Mouse (Mus musculus): Measurements from ENCODE around the gene Sac3d1. TPM values are rescaled to one million over a fixed set of nuclear protein-coding genes. Genes with fewer than 3 reads are reported as not detected.

The Sac3d1 gene
- polyA plus RNA-seq, 1 experiment from 2014 or later, result 64.6 TPM

DNA sequence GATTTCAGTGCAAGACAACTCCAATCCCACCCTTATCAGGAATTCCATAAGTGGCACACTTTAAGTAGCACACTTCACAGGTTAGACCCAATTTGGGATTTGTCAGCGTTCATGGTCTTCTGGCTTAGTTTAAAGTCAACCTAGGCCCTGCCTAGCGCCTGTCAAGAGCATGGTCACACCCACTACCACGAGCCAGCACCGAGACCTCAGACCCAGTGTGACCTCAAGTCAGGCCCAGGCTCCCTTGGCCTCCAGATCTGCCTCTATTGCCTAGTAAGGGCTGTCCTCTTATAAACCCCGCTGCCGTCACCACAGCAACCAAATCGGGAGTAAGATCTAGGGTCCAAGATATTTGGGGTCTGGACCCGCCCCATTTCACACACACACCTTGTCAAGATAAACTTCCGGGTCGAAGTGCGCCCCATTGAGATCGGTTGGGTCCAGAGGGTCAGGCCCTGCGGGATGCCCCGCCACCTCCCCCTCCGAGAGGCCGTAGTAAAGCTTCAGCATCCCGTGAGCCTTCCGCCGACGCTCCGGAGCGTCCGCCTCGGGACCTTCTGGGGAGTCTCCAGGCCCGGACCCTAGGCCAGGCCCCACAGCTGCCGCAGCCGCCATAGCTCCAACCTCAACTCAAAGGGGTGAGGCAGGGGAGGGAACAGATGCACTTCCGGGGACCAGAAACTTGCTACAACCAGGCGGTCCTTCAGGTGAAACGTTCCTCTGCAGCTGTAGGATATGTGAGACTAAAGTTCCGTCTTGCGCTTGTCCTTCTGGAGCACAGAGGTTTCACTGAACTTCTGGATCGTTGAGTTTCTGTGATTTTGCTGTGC lies 41.7 kb downstream of the Sac3d1 start, which contains the start of gene Vps51:
Gene Vps51, minus strand, starts transcription at position 668 of the 830 bp plus-strand sequence.
- Histone ChIP-seq H3K27ac (peak within 1 kb of the TSS; percentile 94), H3K36me3 (replicated peaks) (peaks cover 50% of the 10 kb centered on the region), H3K4me1 (peaks cover 18% of the 10 kb centered on the region), H3K9me3 (no peaks in the 10 kb centered on the region), H3K27me3 (ENCODE audit: poor library complexity, severe bottlenecking) (no peaks in the 10 kb centered on the region), H3K4me3 (peak within 1 kb of the TSS; percentile 76)
- 2% methylated on average over 33 of the region's 33 CpGs for WGBS
- peak; percentile 83 for DNase-seq (ENCODE audit: extremely low spot score, low spot score)

DNA sequence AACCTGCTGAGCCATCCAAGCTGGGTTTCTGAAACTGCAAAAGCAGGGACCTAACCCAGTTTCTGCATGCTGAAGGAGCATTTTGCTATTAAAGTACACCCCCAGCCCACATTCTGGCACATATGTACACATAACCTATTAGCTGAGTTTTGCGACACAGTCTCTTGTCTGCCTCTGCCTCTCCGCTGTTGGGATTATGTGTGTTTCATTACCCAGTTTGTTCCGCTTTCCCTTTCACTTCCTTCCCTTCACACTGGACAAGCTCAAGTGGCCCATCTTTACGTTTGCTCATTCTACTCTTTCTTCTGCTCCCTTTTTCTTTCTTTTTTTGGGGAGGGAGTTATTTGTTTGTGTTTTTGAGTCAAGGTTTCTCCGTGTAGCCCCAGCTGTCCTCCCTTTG lies 44.6 kb downstream of the Sac3d1 start:
- peaks cover 57% of the 10 kb centered on the region for H3K36me3 ChIP-seq (replicated peaks)
- WGBS, result 86% methylated on average over 5 of the region's 5 CpGs
- no peak overlapping the region for H3K4me3 ChIP-seq
- H3K9me3 ChIP-seq, result no peaks in the 10 kb centered on the region
- 0 out of 2 replicates have a peak, but pooled peaks cover 1% of the 10 kb centered on the region for H3K27me3 ChIP-seq (ENCODE audit: poor library complexity, severe bottlenecking)
- peaks cover 20% of the 10 kb centered on the region for H3K4me1 ChIP-seq
- no peak overlapping the region for H3K27ac ChIP-seq
- DNase-seq (ENCODE audit: extremely low spot score, low spot score), result no peak

DNA sequence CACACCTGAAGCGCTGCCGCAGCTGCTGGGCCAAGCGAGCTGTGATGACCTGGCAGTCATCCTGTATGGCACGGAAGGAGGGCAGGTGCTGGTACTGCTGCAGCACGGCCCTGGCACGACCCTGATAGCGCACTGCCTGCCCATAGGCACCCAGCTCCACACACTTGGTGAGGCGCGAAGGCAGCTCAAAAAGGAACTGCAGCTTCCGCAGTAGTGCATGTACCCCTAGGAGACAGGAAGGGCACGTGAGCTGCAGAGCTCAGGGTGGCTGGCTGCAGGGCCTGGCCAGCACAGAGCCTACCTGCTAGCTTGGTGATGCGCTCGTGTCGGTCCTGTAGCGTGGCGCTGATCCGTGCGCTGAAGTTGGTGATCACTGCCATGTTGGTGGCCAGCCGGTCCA lies 47.2 kb downstream of the Sac3d1 start:
- Histone ChIP-seq H3K4me3 (no peak overlapping the region), H3K27me3 (ENCODE audit: poor library complexity, severe bottlenecking) (0 out of 2 replicates have a peak, but pooled peaks cover 3% of the 10 kb centered on the region), H3K9me3 (no peaks in the 10 kb centered on the region), H3K4me1 (peaks cover 32% of the 10 kb centered on the region), H3K27ac (no peak overlapping the region), H3K36me3 (replicated peaks) (peaks cover 63% of the 10 kb centered on the region)
- 93% methylated on average over 19 of the region's 19 CpGs for WGBS
- DNase-seq (ENCODE audit: extremely low spot score, low spot score), result no peak

DNA sequence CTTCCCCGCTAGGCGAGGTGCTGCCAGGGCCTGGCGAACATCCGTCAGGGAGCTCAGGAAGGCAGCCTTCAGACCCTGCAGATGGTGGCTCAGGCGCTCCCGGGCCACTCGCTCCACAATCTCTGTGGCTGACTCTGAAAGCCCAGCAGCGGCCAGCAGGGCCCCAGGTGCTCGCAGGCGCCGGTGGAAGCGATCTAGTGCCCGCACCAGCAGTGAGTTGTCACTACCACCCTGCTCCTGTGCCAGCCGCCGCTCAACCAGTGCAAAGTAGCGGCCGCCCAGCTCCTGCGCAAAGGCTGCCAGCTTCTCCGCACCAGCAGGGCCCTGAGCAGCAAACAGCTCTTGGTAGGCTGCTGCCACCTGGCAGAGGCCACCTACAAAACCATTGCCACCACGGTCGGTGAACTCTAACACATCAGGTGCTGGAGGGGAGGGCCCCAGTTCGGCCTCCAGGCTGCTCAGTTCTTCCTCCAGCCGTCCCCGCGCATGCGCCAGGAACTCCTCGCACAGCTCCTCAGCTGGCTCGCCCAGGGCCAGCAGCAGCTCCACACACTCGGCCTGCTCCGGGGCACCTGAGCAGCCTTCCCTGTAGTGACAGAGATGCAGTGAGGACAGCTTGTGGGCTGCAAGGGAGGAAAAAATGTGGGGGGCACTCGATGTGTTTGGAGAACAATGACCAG lies 47.7 kb downstream of the Sac3d1 start:
- DNase-seq (ENCODE audit: extremely low spot score, low spot score), result no peak
- Histone ChIP-seq H3K9me3 (no peaks in the 10 kb centered on the region), H3K27ac (no peak overlapping the region), H3K4me1 (peaks cover 32% of the 10 kb centered on the region), H3K36me3 (replicated peaks) (peaks cover 63% of the 10 kb centered on the region), H3K27me3 (ENCODE audit: poor library complexity, severe bottlenecking) (0 out of 2 replicates have a peak, but pooled peaks cover 3% of the 10 kb centered on the region), H3K4me3 (peak overlapping the region; percentile 5; the same call in 1 of the 2 replicates)
- WGBS, result 96% methylated on average over 31 of the region's 31 CpGs

DNA sequence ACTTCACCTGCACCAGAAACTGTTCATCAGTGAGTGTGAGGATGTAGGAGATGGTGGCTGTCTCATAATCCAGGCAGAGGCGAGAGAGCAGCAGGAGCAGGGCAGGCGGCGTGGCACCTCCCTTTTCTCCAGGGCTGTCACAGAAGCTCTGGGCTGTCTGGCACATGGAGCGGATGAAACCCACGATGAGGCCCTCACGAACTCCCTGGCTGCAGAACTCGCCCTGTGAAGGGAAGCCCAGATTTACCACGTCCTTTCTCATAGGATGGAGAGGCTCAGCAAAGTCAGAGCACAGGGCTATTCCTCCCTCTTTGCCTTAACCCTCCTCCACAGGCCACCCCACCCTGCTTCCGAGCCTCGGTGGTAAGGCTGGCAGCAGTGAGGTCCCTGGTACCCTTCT lies 48.6 kb downstream of the Sac3d1 start:
- no peak overlapping the region for H3K27ac ChIP-seq
- DNase-seq (ENCODE audit: extremely low spot score, low spot score), result no peak
- no peaks in the 10 kb centered on the region for H3K9me3 ChIP-seq
- no peak overlapping the region for H3K4me3 ChIP-seq
- WGBS, result 92% methylated on average over 10 of the region's 10 CpGs
- H3K4me1 ChIP-seq, result peaks cover 34% of the 10 kb centered on the region
- peaks cover 56% of the 10 kb centered on the region for H3K36me3 ChIP-seq (replicated peaks)
- 0 out of 2 replicates have a peak, but pooled peaks cover 3% of the 10 kb centered on the region for H3K27me3 ChIP-seq (ENCODE audit: poor library complexity, severe bottlenecking)

DNA sequence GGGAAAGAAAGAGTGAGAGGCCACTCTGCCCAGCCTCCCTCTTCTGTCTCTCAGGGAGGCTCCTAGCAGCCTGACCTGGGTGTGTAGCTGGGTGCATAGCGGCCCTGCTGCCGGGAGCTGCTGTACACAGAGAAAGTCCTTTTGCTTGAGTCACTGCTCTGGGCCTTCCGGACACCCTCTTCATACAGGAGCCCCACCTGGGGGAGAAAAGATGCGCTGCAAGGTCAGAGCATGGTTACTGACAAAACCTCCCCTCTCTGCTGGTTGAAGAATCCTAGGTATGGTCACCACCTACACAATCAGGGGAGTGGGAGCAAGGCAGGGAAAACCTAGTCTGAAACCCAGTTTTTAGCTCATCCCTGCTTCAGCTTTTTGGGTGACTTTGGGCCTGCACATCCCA lies 49.5 kb downstream of the Sac3d1 start:
- no peak for DNase-seq (ENCODE audit: extremely low spot score, low spot score)
- peak overlapping the region; percentile 12; the same call in 1 of the 2 replicates for H3K4me3 ChIP-seq

DNA sequence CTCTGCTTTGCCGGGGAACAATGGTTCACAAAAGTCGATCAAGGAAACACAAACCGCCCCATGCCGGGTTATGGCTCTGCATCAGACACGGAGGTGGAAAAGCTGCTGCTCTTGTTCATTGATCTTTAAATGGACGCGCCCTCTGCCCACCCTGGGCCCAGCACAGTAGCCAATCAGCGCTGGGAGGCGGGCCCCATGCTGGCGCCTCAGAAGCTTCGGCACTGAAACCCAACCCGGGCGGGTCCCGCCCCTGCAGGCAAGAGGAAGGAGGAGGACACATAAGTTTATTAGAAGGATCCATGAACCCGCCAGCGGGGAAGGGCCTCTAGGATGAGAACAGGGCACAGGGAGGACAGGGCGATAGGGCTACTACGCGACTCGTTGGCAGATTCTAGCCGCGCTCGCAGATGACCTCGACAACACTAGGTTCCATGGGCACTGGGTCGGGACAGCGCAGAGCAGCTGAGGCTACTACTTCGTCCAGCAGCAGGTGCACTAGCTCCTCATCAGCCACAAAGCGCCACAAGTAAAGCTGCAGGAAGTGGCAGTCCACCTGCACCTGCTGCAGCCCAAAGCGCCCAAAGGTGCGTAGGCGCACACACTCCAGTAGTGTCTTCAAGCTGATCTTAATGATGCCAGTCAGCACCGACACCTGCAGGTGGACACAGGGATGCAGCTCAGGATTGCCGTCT lies 50.6 kb downstream of the Sac3d1 start, which contains the start of gene Tm7sf2:
Gene Tm7sf2, minus strand, starts transcription at position 650 of the 692 bp plus-strand sequence.
- Histone ChIP-seq H3K27me3 (ENCODE audit: poor library complexity, severe bottlenecking) (0 out of 2 replicates have a peak, but pooled peaks cover 3% of the 10 kb centered on the region), H3K27ac (peak within 1 kb of the TSS; percentile 89), H3K9me3 (no peaks in the 10 kb centered on the region), H3K4me1 (peaks cover 38% of the 10 kb centered on the region), H3K36me3 (replicated peaks) (peaks cover 53% of the 10 kb centered on the region), H3K4me3 (peak within 1 kb of the TSS; percentile 70)
- WGBS, result 8% methylated on average over 33 of the region's 33 CpGs
- DNase-seq (ENCODE audit: extremely low spot score, low spot score), result peak; percentile 92

More for the DNA sequence above, 49.5 kb downstream of the Sac3d1 start:
- Histone ChIP-seq H3K9me3 (no peaks in the 10 kb centered on the region), H3K27me3 (ENCODE audit: poor library complexity, severe bottlenecking) (0 out of 2 replicates have a peak, but pooled peaks cover 3% of the 10 kb centered on the region), H3K27ac (0 out of 2 replicates have a peak overlapping the region, but pooled peaks have one; percentile 30), H3K4me1 (peaks cover 34% of the 10 kb centered on the region), H3K36me3 (replicated peaks) (peaks cover 52% of the 10 kb centered on the region)
- WGBS, result 79% methylated on average over 4 of the region's 4 CpGs

DNA sequence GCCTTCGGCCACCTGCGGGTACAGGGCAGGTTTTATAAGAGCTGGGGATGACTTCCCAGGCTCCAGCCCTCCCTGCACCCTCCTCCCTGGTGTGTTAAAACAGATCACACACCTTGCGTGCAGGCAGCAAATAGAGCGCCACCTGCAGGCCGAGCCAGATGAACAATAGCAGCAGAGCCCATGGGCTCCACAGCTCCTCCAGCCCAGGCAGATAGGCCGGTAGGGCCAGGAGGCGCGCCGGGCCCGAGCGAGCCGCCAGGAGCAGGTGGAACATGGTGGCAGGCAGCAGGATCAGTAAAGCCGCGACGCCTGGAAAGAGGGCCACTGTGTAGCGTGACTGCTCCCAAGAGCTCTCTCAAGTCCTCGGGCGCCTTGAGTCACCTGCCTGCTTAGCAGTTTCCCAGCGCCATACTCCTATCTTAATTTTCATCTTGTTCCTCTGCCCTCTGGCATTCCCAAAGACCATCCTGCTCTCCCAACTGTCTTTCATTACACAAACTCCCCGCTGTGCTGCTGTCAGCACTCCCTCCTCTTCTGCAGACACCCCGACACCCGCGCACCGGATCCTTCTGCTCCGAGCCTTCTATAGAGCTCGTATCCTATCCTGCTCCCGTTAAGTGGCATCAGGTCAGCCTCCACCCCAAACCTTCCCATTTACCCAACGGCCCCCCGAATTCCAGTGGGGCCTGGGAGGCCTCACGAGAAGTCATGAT lies 51.3 kb downstream of the Sac3d1 start:
- Histone ChIP-seq H3K27me3 (ENCODE audit: poor library complexity, severe bottlenecking) (0 out of 2 replicates have a peak, but pooled peaks cover 3% of the 10 kb centered on the region), H3K9me3 (no peaks in the 10 kb centered on the region), H3K4me3 (peak overlapping the region; percentile 70), H3K27ac (peak overlapping the region; percentile 89), H3K36me3 (replicated peaks) (peaks cover 51% of the 10 kb centered on the region), H3K4me1 (peaks cover 45% of the 10 kb centered on the region)
- WGBS, result under 1% methylated on average over 30 of the region's 30 CpGs
- DNase-seq (ENCODE audit: extremely low spot score, low spot score), result peak; percentile 86

DNA sequence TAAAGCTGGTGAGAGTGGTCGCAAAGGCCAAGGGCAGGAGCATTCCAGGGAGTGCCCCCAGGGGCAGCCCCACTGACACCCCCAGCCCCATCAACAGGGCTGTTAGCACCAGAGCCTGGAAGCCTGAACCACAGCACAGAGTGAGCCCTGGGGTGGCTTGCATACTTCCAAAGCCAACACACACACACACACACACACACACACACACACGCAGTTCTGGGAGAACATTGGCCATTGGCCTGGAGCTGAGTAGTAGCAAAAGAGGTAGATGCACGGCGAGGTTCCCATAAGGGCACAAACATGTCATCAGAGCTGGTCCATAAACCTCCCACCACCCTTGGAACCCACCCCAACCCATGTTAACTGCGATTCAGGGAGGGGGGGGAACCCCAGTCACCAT lies 51.9 kb downstream of the Sac3d1 start:
- peak overlapping the region; percentile 89 for H3K27ac ChIP-seq
- WGBS, result 46% methylated on average over 5 of the region's 5 CpGs
- no peaks in the 10 kb centered on the region for H3K9me3 ChIP-seq
- peaks cover 48% of the 10 kb centered on the region for H3K36me3 ChIP-seq (replicated peaks)
- H3K4me3 ChIP-seq, result peak overlapping the region; percentile 70
- peaks cover 51% of the 10 kb centered on the region for H3K4me1 ChIP-seq
- no peak for DNase-seq (ENCODE audit: extremely low spot score, low spot score)
- H3K27me3 ChIP-seq (ENCODE audit: poor library complexity, severe bottlenecking), result 0 out of 2 replicates have a peak, but pooled peaks cover 3% of the 10 kb centered on the region
